Mouse (Mus musculus): Measurements from ENCODE around the gene Setd4.
"Not testable (repeated sequence)": the region's sequence is repeated elsewhere in the genome, so short reads cannot be mapped to it uniquely, and the experiment has no call there.

Setd4 gene

GRCm38 (mm10) chr16:93603439-93604212 is at the start of gene Setd4:
Setd4 (minus strand) TSS chr16:93604063.
- DNase-seq (ENCODE audit: extremely low spot score) = peak; percentile 93

- DNase-seq (ENCODE audit: extremely low spot score) = no peak
Measured at GRCm38 (mm10) chr16:93648441-93649183, 44.7 kb upstream of the Setd4 start.

- DNase-seq (ENCODE audit: extremely low spot score) = no peak
Measured at GRCm38 (mm10) chr16:93644006-93644405, 40.1 kb upstream of the Setd4 start.

GRCm38 (mm10) chr16:93627761-93628400 is 24.0 kb upstream of the Setd4 start, which contains the start of gene Gm5678:
Gm5678 (plus strand) TSS chr16:93628097.
- no peak for DNase-seq (ENCODE audit: extremely low spot score)

- DNase-seq (ENCODE audit: extremely low spot score) = peak; percentile 25
Measured at GRCm38 (mm10) chr16:93626745-93627144, 22.9 kb upstream of the Setd4 start.

GRCm38 (mm10) chr16:93624671-93625070 is 20.8 kb upstream of the Setd4 start:
- DNase-seq (ENCODE audit: extremely low spot score) = no peak

GRCm38 (mm10) chr16:93623759-93624158 is 19.9 kb upstream of the Setd4 start:
- not testable (repeated sequence) for DNase-seq (ENCODE audit: extremely low spot score)

GRCm38 (mm10) chr16:93615118-93615870 is 11.4 kb upstream of the Setd4 start:
- DNase-seq (ENCODE audit: extremely low spot score) = peak; percentile 37

GRCm38 (mm10) chr16:93610961-93611360 is 7.1 kb upstream of the Setd4 start:
- no peak for DNase-seq (ENCODE audit: extremely low spot score)

GRCm38 (mm10) chr16:93609796-93610195 is 5.9 kb upstream of the Setd4 start:
- DNase-seq (ENCODE audit: extremely low spot score) = no peak

GRCm38 (mm10) chr16:93608731-93609130 is 4.9 kb upstream of the Setd4 start:
- no peak for DNase-seq (ENCODE audit: extremely low spot score)

GRCm38 (mm10) chr16:93607669-93608101 is 3.8 kb upstream of the Setd4 start:
- DNase-seq (ENCODE audit: extremely low spot score) = peak; percentile 82

- no peak for DNase-seq (ENCODE audit: extremely low spot score)
Measured at GRCm38 (mm10) chr16:93606146-93606545, 2.3 kb upstream of the Setd4 start.

GRCm38 (mm10) chr16:93605553-93605952 is 1.7 kb upstream of the Setd4 start, which contains the start of gene Cbr1:
Cbr1 (plus strand) TSS chr16:93605853.
- no peak for DNase-seq (ENCODE audit: extremely low spot score)

- peak; percentile 36 for DNase-seq (ENCODE audit: extremely low spot score)
Measured at GRCm38 (mm10) chr16:93604481-93604969, 662 bp upstream of the Setd4 start.

- DNase-seq (ENCODE audit: extremely low spot score) = no peak
Measured at GRCm38 (mm10) chr16:93599461-93599860, 4.4 kb downstream of the Setd4 start.

GRCm38 (mm10) chr16:93597551-93597950 is 6.3 kb downstream of the Setd4 start:
- DNase-seq (ENCODE audit: extremely low spot score) = no peak

GRCm38 (mm10) chr16:93596807-93597206 is 7.1 kb downstream of the Setd4 start:
- DNase-seq (ENCODE audit: extremely low spot score) = no peak

- DNase-seq (ENCODE audit: extremely low spot score) = no peak
Measured at GRCm38 (mm10) chr16:93595766-93596165, 8.1 kb downstream of the Setd4 start.

GRCm38 (mm10) chr16:93594448-93594847 is 9.4 kb downstream of the Setd4 start:
- no peak for DNase-seq (ENCODE audit: extremely low spot score)

GRCm38 (mm10) chr16:93593406-93593805 is 10.5 kb downstream of the Setd4 start:
- no peak for DNase-seq (ENCODE audit: extremely low spot score)

Measured in embryo, embryonic 9.5 days (tissue).